Mouse (Mus musculus): ENCODE results near the gene Aire. TPM values are rescaled to one million over a fixed set of nuclear protein-coding genes. Genes with fewer than 3 reads are reported as not detected.
A peak's percentile ranks its signal among the peaks of the same experiment; 100 is the strongest.

Aire gene
- total RNA-seq (2017), result not detected in 3 replicates

DNA sequence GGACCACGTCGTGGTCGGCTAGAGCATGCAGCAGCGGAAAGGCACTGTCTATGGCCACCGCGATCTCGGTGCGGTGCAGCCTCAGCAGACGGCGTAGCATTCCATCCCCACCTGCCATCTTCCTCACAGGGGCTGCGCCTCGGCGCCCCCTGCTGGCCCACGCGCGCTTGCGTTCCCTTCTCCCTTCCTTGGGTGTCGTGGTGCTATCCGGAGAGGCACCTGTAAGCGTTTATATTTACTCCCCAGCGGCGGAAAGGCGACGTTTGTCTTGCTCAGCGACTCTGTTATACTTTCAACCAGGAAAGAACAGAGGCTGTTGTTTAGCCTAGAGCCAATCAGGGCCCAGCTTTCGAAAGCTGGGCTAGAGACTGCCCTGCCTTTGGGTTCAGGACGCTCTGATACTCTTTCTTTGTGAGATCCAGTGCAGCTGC is at the start of gene Aire:
TSS of gene Aire (minus strand) at position 205 of the 431 bp plus-strand sequence.
- ATAC-seq (replicated peaks; ENCODE audit: insufficient number of reproducible peaks, low FRiP score, low TSS enrichment, poor library complexity, severe bottlenecking), result peak; percentile 56

DNA sequence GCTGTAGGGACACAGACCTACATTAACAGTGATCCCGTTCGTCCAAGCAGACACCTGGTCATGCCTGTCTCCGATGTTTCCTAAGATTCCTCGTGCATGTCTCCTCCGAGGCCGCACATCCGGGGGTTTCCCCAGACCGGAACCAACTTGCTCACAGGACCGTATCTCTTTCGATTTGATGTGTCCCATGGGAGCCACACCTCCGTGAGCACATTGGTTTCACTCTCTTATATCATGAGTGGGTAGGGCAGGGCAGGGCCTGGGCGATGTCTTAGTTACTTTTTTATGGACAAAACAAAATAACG is 49.3 kb upstream of the Aire start:
- peak; percentile 28 for ATAC-seq (replicated peaks; ENCODE audit: insufficient number of reproducible peaks, low FRiP score, low TSS enrichment, poor library complexity, severe bottlenecking)

DNA sequence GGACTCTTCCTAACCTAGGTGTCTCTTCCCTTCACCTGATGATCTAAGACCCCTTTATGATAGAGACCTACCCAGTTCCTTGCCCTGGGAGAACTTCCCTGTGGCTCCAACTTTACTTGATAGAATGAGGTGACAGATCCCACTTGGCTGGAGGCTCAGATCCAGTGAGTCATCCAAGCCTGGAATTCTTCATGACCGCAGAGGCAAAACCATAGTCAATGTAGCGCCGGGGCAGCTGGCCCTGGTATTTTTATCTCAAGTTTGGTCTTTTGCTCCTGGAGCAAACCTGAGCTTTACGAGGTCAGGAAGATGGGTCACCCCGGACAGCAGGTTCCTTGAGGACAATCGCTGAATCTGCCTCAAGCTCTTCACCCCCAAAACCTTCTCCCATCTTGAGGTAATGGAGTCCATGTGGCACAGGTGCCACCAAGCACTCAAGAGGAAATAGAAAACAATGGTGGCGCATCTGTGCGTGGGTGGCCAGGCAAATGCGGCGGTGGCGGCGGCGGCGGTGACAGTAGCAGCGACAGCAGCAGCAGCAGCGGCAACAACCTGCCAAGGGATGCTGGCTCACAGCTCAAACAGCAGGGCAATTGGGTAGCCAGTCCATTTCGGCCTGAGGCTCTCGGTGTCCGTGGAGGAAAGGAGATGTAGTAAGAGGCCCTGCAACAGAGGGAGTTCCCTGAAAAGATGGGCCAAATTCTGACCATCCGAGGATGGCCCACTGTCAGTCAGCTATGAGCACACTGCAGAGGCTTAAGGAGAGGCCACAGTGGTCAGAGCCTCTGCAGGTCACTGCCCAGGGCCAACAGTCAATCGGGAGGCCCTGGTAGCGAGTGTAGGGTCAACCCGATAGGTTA is 48.7 kb upstream of the Aire start:
- no peak for ATAC-seq (replicated peaks; ENCODE audit: insufficient number of reproducible peaks, low FRiP score, low TSS enrichment, poor library complexity, severe bottlenecking)

DNA sequence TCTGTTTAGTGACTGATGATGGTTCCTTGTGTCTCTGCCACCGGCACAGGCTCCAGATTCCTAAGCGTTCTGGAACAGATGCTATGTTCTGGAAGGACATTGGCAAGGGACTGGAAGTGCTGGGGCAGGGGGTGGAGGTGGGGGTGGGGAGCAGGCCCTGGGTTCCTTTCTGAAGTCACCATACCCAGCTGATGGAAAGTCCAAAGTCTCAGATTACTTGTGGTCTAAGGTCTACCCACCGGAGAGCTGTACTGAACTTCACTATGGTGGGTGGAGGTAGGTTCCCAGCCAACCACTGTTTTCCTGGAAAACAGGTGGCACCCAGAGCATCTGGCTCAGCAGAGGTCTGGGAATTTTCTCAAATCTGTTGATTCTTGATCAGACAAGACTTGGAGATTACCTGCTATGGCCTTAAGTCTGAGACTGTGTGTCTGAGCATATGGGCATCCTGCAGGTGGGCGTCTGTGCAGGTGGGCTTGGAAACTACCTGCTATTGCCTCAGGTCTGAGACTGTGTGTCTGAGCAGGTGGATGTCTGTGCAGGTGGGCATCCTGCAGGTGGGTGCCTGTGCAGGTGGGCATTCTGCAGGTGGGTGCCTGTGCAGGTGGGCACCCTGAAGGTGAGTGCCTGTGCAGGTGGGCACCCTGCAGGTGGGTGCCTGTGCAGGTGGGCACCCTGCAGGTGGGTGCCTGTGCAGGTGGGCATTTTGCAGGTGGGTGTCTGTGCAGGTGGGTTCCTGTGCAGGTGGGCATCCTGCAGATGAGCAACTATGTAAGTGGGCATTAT is 47.5 kb upstream of the Aire start:
- no peak for ATAC-seq (replicated peaks; ENCODE audit: insufficient number of reproducible peaks, low FRiP score, low TSS enrichment, poor library complexity, severe bottlenecking)

DNA sequence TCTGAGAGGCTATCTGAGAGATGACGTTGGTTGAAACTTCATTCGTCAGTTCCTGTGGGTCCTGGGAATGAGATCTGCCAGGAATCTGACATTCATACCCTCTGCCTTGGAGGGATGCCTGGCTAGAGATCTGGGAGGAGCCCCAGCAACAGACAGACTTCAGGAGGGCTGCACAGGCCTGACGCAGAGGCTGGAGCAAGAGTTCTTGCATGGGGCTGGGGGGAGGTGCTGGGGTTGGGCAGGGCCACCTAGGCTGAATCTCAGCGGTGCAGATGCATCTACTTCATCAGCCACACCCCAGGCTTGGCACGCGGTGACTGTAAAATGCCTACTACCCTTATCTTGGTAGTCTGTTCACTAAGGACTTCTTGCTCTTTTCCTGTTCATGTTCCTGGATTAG is 46.8 kb upstream of the Aire start:
- ATAC-seq (replicated peaks; ENCODE audit: insufficient number of reproducible peaks, low FRiP score, low TSS enrichment, poor library complexity, severe bottlenecking), result no peak

DNA sequence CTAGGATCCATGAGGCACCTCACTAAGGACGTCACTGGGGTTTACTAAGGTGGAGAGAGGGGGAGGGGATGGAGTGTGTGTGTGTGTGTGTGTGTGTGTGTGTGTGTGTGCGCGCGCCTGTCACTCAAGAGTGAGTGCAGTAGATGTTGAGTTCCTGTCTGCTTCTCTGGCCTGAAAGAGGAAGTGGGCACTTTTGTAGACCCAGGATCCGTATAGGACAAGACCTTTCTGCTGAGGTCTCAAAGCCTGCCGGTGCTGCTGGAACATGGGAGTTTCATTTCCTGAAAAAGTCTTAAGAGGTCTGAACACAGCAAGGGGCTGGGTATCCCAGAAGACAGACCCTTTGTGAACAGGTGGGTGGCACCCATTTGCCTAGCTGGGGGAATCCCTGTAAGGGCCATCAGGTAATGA is 43.7 kb upstream of the Aire start:
- ATAC-seq (replicated peaks; ENCODE audit: insufficient number of reproducible peaks, low FRiP score, low TSS enrichment, poor library complexity, severe bottlenecking), result peak; percentile 77

DNA sequence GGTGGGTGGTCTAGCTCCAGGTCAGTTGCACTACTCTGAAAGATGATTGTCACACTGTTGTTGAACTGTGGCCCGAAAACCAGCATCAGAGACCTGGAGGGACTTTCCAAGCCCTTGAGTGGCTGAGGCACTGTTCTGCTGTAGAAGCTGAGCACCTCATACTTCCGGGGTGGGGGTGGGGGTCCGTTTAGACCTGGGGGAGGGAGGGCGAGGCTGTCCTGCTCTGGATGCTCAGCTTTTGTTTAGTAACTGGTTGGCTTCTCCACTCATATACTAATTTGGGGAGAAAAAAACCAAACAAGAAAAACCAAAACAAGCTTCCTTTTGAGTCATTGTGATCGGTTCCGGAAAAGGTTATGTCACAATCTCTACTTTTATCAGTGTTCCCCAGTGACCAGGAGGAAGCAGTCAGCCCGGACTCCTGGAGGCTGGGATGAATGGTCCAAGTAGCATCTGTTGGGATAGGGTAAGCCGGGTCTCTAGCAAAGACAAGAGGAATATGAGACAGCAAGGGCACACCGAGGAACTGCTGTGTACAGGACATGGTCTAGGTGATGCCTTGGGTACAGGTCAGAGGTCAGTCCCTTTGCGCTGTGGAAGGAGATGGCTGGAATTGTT is 43.1 kb upstream of the Aire start:
- ATAC-seq (replicated peaks; ENCODE audit: insufficient number of reproducible peaks, low FRiP score, low TSS enrichment, poor library complexity, severe bottlenecking), result peak; percentile 52

DNA sequence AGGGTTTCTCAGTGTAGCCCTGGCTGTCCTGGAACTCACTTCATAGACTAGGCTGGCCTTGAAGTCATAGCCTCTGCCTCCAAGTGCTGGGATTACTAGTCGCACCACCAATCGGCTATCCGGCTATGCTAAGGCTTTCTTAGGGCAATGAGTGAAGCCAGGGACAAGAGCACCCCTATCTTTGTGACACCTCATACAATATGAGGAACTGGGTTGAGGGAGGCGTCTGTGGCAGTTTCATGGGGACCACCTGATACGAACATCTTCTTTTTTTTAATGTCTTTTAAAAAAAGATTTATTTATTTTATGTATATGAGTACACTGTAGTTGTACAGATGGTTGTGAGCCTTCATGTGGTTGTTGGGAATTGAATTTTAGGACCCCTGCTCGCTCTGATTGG is 42.3 kb upstream of the Aire start:
- ATAC-seq (replicated peaks; ENCODE audit: insufficient number of reproducible peaks, low FRiP score, low TSS enrichment, poor library complexity, severe bottlenecking), result no peak

DNA sequence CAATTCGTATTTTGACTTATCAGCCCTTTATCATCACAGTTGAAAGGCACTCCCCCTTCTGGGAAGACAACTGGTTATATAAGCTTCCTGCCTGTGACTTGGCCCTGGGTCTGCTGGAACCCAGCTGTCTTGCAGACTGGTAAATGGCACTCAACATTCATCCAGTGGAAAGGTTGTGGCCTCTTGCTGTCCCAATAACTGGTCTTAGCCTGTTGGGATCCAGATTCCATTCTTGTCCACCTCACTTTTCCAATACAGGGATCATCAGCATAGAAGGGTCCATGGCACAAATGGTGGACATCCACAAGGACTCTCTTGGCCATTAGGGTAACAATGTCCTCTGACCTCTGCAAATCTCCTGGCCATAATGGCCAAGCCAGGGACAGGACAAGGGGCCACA is 40.7 kb upstream of the Aire start:
- ATAC-seq (replicated peaks; ENCODE audit: insufficient number of reproducible peaks, low FRiP score, low TSS enrichment, poor library complexity, severe bottlenecking), result no peak

DNA sequence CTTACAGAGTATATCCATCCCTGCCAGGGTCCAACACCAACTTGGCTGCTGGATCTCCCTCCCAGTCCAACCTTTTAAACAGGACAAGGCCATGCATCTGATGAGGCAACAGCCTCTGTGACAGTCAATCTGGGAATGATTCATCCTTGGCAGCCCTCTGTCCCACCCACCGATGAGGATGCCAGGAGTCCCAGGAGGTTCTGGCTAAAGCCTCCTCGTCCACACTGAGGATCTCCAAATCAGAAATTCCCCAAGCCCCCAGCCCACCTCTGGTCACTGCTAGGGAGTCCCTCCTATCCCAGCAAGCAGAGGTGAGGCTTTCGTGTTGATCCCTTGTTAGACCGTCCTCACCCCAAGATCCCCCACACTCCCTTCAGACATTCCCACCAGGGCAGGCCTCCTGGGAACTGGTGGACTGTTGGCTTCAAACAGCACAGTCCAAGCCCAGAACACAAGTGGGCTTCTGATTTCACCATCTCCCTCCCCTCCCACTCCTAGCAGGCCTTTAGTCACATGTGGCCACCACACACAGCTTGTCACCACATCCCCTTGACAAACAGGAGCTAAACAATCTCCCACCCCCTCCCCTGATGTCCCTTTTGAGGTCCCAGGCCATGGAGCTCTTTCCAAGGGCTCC is 36.7 kb upstream of the Aire start:
- ATAC-seq (replicated peaks; ENCODE audit: insufficient number of reproducible peaks, low FRiP score, low TSS enrichment, poor library complexity, severe bottlenecking), result no peak

DNA sequence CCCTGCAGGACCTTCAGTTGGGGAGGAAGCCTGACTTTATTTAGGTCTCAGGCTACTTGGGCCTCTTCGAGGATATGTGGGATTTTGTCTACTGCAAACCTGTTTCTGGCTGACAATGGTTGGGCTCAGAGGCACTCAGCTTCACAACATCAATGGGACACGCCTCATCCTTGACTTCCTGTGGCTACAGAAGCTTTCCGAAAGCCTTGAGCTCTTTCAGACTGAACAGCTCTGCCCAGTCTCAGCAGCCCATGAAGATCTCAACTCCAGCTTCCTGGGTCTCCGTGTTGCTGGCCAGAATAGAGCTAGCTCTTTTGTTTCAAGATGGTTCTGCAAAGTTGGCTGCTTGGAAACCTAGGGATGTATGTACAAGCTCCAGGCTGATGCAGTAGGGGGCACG is 34.9 kb upstream of the Aire start:
- no peak for ATAC-seq (replicated peaks; ENCODE audit: insufficient number of reproducible peaks, low FRiP score, low TSS enrichment, poor library complexity, severe bottlenecking)

DNA sequence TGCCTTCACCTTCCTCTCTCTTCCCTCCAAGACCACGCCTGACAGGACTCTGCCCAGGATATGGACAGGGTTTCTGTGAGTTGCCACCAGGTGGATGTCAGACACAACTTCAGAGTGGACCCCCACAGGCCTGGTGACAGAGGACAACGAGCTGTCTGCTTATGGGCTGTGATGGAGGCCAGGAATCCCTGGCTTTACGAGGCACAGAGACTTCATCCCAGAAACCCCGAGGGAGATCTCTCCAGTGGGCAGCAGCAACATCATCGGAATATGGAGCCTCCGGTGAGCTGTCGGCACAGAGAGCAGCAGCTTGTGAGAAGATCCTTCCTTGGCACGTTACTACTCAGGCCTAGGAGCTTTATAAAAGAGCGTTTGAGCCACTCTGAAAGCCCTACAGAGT is 34.5 kb upstream of the Aire start:
- no peak for ATAC-seq (replicated peaks; ENCODE audit: insufficient number of reproducible peaks, low FRiP score, low TSS enrichment, poor library complexity, severe bottlenecking)

DNA sequence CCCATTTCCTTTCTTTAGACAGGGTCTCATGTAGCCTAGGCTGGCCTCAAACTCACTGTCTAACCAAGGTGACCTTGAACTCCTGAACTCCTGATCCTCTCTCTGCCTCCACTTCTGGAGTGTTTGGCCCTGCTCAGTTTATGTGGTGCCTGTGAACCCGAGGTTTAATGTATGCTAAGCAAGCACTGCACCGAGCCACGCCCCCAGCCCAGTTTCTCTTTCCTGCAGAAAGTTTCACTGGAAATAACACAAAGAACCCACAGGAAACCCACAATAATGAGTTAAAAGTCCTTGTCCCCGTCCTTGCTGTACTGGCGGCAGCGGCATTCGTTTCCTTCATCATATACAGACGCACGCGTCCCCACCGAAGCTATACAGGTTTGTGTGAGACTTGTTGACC is 31.6 kb upstream of the Aire start:
- no peak for ATAC-seq (replicated peaks; ENCODE audit: insufficient number of reproducible peaks, low FRiP score, low TSS enrichment, poor library complexity, severe bottlenecking)

DNA sequence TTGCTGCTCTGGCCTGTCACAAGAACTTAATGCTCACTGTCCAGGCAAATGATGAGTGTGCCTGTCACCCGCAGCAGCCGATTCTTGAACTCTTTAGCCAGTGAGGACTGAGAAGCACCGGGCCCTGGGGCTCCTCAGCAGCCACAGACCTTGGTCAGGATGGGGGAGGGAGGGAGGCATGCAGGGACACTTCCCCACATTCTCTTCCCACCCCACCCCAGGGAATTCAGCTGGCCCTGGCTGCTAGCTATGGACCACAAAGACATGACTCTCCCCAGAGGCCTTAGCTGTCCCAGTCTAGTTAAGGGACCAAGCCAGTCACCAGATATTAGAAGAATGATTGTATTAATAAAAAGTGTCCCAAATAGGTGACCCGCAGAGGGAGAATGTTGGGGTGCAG is 30.7 kb upstream of the Aire start:
- no peak for ATAC-seq (replicated peaks; ENCODE audit: insufficient number of reproducible peaks, low FRiP score, low TSS enrichment, poor library complexity, severe bottlenecking)

DNA sequence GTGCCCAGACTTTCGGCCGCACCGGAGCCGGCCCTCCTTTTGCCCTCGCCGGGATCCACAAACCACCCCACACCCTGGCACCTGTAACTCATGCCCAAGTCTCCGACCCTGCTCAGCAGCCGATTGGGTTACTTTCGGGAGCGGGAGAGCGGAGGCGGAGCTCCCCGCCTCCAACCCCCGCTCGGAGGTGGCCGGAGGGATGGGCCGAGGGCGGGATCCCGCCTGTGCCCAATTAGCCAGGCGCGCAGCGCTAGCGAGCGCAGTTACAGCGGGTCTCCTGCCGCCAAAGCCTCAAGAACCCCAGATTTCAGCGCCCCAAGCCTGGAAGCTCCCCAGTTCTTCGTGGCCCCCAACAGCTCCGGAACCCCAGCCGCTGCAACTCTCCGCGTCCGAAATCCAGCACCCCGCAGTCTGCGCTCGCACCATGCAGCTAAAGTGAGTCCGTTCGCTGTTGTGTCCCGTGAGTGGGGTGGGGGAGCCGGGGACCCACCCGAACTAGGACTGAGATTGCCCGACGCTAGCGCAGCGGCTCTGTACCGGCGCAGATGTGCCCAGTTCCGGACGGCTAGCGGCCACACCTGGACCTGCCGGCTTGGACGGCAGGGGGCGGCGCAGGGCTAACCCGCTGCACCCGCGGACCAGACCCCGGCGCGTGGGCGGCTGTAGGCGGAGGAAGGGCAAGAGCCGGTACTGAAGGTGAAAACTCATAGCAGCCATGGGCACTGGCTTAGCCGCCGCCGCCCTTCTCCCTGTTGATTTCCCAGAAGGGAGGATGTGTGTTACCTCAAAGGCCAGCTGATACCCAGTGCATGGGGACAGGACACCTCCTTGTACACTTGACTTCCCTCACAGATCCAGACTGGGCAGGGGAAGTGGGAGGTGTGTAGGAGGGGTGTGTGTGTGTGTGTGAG is 25.9 kb upstream of the Aire start, which contains the start of gene Icosl:
TSS of gene Icosl (plus strand) at position 202 of the 911 bp plus-strand sequence.
- ATAC-seq (replicated peaks; ENCODE audit: insufficient number of reproducible peaks, low FRiP score, low TSS enrichment, poor library complexity, severe bottlenecking), result peak; percentile 72

DNA sequence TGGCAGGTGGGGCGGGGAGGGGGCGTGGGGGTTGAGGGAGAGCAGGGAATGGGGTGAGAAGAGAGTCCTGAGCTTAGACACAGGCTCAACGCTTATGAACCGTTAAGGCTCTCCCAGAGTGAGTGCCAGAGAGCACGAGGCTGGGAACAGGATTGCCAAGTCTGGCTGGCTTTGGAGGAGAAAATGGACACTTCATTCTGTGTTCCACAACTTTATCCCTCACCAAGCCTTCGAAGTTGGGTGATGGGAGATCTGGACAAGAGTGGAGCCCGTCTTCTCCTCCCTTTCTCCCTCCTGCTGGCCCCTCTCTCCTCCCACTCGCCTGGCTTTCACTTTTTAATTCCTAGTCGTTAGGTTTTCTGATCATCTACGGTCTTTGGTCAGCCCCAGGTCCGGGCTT is 25.1 kb upstream of the Aire start:
- no peak for ATAC-seq (replicated peaks; ENCODE audit: insufficient number of reproducible peaks, low FRiP score, low TSS enrichment, poor library complexity, severe bottlenecking)

DNA sequence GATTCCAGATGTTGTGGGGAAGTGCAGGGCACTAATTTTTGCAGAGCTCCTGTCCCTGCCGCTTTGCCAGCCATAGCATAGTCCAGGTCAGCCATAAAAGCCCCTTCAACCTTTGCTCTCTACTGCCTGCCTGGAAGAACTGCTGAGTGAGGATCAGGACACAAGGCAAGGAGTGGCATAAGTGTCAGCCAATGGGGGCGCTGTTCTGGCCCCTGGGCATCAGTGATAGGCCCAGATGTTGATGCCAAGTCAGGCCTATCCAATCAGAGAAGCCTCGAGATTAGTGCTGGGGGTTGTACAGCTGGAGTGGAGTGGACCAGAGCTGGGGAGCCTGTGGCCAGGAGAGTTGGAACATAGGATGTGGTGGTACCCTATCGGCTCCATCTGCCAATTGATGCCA is 23.8 kb upstream of the Aire start:
- 0 out of 2 replicates have a peak, but pooled peaks have one; percentile 24 for ATAC-seq (replicated peaks; ENCODE audit: insufficient number of reproducible peaks, low FRiP score, low TSS enrichment, poor library complexity, severe bottlenecking)

DNA sequence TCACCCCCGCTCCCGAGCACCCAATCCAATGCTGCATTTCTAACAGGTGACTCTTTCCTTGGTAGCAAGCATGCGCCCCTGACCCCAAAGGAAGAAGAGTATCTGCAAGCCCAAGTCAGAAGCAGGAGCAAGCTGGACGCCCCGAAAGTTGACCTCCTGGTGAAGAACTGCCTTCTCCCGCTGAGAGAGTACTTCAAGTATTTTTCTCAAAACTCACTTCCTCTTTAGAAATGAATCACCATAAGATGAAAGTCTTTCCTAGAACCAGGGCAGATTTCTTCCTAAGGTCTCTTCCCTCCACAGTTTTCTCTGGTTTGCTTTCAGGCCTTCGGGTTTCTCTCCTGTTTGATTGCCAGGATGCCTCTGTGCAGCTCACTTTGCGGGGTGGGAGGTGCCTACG is 19.7 kb upstream of the Aire start:
- ATAC-seq (replicated peaks; ENCODE audit: insufficient number of reproducible peaks, low FRiP score, low TSS enrichment, poor library complexity, severe bottlenecking), result peak; percentile 49

Data from monocyte, adult 5-6 weeks (primary cell).